Mouse (Mus musculus) liver, embryonic 13.5 days (tissue): Measurements from ENCODE around the gene Ak5. TPM values are rescaled to one million over a fixed set of nuclear protein-coding genes. Genes with fewer than 3 reads are reported as not detected.
"Not testable (repeated sequence)": the region's sequence is repeated elsewhere in the genome, so short reads cannot be mapped to it uniquely, and the experiment has no call there.

Source experiments
- ATAC-seq: fragments of 200-750 bp; cut with Nextera tagmentation; 2 replicates; pipeline ENCODE4 v1.8.0; 2017; ENCODE audit warnings: low read depth, mild to moderate bottlenecking, moderate number of reproducible peaks, moderate library complexity
- DNase-seq: peaks from one replicate; pipeline ENCODE4 v3.0.0; 2022
- H3K27ac ChIP-seq: fragments of 300-500 bp; sonication (generic); 2 replicates; pipeline ENCODE4 v1.5.1; 2015; ENCODE audit warnings: moderate library complexity, mild to moderate bottlenecking, inconsistent platforms
- H3K27me3 ChIP-seq: fragments of 300-500 bp; sonication (generic); 2 replicates; pipeline ENCODE4 v1.6.1; 2015; ENCODE audit warnings: mild to moderate bottlenecking, inconsistent platforms
- H3K36me3 ChIP-seq: fragments of 300-500 bp; sonication (generic); 2 replicates; pipeline ENCODE4 v1.6.1; 2015; ENCODE audit warnings: mild to moderate bottlenecking, inconsistent platforms
- H3K4me1 ChIP-seq: fragments of 300-500 bp; sonication (generic); replicated peaks from 2 replicates; pipeline ENCODE4 v1.6.1; 2015; ENCODE audit warnings: inconsistent platforms
- H3K4me2 ChIP-seq: fragments of 300-500 bp; sonication (generic); 2 replicates; pipeline ENCODE4 v1.6.1; 2015; ENCODE audit warnings: inconsistent platforms, mild to moderate bottlenecking, moderate library complexity
- H3K4me3 ChIP-seq: fragments of 300-500 bp; sonication (generic); replicated peaks from 2 replicates; pipeline ENCODE4 v1.5.1; 2015; ENCODE audit warnings: mild to moderate bottlenecking, inconsistent platforms
- H3K9ac ChIP-seq: fragments of 300-500 bp; sonication (generic); 2 replicates; pipeline ENCODE4 v1.6.1; 2015; ENCODE audit warnings: mild to moderate bottlenecking, inconsistent platforms
- H3K9me3 ChIP-seq: fragments of 300-500 bp; sonication (generic); replicated peaks from 2 replicates; pipeline ENCODE4 v1.6.1; 2016; ENCODE audit warnings: inconsistent platforms
- WGBS: fragments of 180-500 bp; shearing (Covaris S2); methylation state at CpG from one replicate; pipeline ENCODE4 v1.1.7; 2015; ENCODE audit not compliant: insufficient replicate concordance; 5-methylcytosine and 5-hydroxymethylcytosine counted together
- polyA plus RNA-seq: library from polyadenylated mRNA; unstranded; fragments of >200 nt; fragmentation: Nextera tagmentation; extraction: Ambion mirVana; gene quantifications from 2 replicates; pipeline ENCODE4 v1.2.1, GENCODE M21; 2015

The Ak5 gene
- polyA plus RNA-seq, 1 experiment from 2014 or later, result 0.30 TPM

- Histone ChIP-seq H3K36me3 (no peaks in the 10 kb centered on the region), H3K4me1 (no peaks in the 10 kb centered on the region), H3K9me3 (no peaks in the 10 kb centered on the region), H3K4me2 (no peak overlapping the region), H3K4me3 (no peak overlapping the region), H3K9ac (no peak overlapping the region), H3K27me3 (no peaks in the 10 kb centered on the region), H3K27ac (no peak overlapping the region)
- ATAC-seq (no peak), DNase-seq (no peak)
- 69% methylated on average over 8 of the region's 8 CpGs for WGBS
These were observed 82.0 kb downstream of the Ak5 start for GRCm38 (mm10) chr3:152586191-152586590.

- H3K9me3 ChIP-seq, result no peaks in the 10 kb centered on the region
- no peaks in the 10 kb centered on the region; the same call in 1 of the 2 replicates for H3K27me3 ChIP-seq
- no peaks in the 10 kb centered on the region for H3K36me3 ChIP-seq
- H3K4me2 ChIP-seq, result no peak overlapping the region
- no peaks in the 10 kb centered on the region for H3K4me1 ChIP-seq
- H3K27ac ChIP-seq, result no peak overlapping the region
- H3K4me3 ChIP-seq, result no peak overlapping the region
- DNase-seq (no peak), ATAC-seq (no peak)
- no peak overlapping the region for H3K9ac ChIP-seq
- 59% methylated on average over 6 of the region's 6 CpGs for WGBS
These were observed 82.6 kb downstream of the Ak5 start for GRCm38 (mm10) chr3:152585581-152585980.

- no peak overlapping the region for H3K4me3 ChIP-seq
- DNase-seq (no peak), ATAC-seq (no peak)
- H3K4me2 ChIP-seq, result no peak overlapping the region
- no peaks in the 10 kb centered on the region for H3K9me3 ChIP-seq
- H3K9ac ChIP-seq, result no peak overlapping the region
- no peaks in the 10 kb centered on the region for H3K36me3 ChIP-seq
- H3K27me3 ChIP-seq, result no peaks in the 10 kb centered on the region; the same call in 1 of the 2 replicates
- H3K4me1 ChIP-seq, result no peaks in the 10 kb centered on the region
- no peak overlapping the region for H3K27ac ChIP-seq
These were observed 85.1 kb downstream of the Ak5 start for GRCm38 (mm10) chr3:152583033-152583432.

- not testable (repeated sequence) for H3K9ac ChIP-seq, DNase-seq
These were observed 86.3 kb downstream of the Ak5 start for GRCm38 (mm10) chr3:152581853-152582252.

DNA sequence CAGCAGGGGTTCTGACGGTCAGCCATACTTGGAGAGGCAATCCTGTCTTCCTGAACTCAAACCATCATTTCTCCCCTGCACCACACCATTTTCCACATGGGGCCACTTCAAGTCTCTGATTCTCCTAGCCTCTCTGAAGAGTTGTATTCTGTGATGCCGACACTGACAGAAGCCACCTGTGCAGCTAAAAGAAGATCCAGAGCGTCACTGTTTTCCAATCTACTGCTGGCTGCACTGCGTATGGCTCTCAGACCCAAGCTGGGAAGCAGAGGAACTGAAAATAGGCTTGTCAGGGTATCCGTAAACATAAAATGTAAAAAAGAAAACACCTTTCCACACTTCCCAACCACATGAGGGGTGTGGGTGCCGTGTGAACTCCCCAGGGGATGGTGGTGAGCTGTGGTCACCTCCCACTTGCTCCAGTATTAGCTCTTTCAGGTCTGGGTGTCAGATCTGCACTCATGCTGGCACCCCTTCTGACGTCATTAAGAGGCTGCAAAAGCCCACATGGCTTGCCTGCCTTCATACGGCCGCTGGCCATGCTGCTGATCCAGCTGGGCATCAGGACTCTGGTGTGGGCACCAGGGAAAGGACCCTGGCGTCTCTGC is 88.1 kb downstream of the Ak5 start:
- Histone ChIP-seq H3K36me3 (no peaks in the 10 kb centered on the region), H3K27me3 (no peaks in the 10 kb centered on the region; the same call in 1 of the 2 replicates), H3K27ac (no peak overlapping the region), H3K4me2 (no peak overlapping the region), H3K4me1 (no peaks in the 10 kb centered on the region), H3K9me3 (no peaks in the 10 kb centered on the region), H3K9ac (no peak overlapping the region), H3K4me3 (no peak overlapping the region)
- no peak for DNase-seq
- 61% methylated on average over 10 of the region's 10 CpGs for WGBS
- no peak for ATAC-seq

More at GRCm38 (mm10) chr3:152581853-152582252, 86.3 kb downstream of the Ak5 start:
- not testable (repeated sequence) for H3K4me1 ChIP-seq, H3K4me3 ChIP-seq, H3K36me3 ChIP-seq, H3K4me2 ChIP-seq, H3K9me3 ChIP-seq, H3K27ac ChIP-seq, H3K27me3 ChIP-seq, ATAC-seq
- WGBS, result 70% methylated on average over 3 of the region's 3 CpGs

GRCm38 (mm10) chr3:152578282-152579228 is 89.6 kb downstream of the Ak5 start:
- H3K9me3 ChIP-seq, result no peaks in the 10 kb centered on the region
- no peaks in the 10 kb centered on the region for H3K4me1 ChIP-seq
- no peaks in the 10 kb centered on the region; the same call in 1 of the 2 replicates for H3K27me3 ChIP-seq
- H3K4me2 ChIP-seq, result no peak overlapping the region
- ATAC-seq (no peak), DNase-seq (no peak)
- H3K4me3 ChIP-seq, result no peak overlapping the region
- H3K27ac ChIP-seq, result no peak overlapping the region
- no peak overlapping the region for H3K9ac ChIP-seq
- WGBS, result 67% methylated on average over 26 of the region's 26 CpGs
- no peaks in the 10 kb centered on the region for H3K36me3 ChIP-seq

DNA sequence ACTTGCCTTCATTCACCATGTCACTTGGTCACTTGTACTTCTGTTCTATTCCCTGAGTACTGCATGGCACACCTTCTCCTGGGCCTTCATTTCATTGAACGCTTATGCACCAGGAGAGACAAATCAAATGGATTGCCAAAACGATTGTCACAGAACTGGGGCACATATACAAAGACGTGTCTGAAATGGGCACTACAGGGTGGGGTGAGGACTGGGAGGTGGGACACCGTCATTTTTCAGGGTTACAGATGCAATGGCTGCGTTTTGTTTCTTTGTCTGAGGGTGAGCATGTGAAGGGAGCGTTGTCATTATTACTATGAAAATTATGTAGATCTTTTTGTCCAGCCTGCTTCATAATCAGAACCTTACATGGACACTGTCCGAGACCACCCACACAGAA is 90.4 kb downstream of the Ak5 start:
- Histone ChIP-seq H3K9me3 (no peaks in the 10 kb centered on the region), H3K36me3 (no peaks in the 10 kb centered on the region), H3K9ac (no peak overlapping the region), H3K4me2 (no peak overlapping the region), H3K4me3 (no peak overlapping the region), H3K4me1 (no peaks in the 10 kb centered on the region), H3K27ac (no peak overlapping the region), H3K27me3 (no peaks in the 10 kb centered on the region; the same call in 1 of the 2 replicates)
- ATAC-seq, result no peak
- no peak for DNase-seq
- WGBS, result 72% methylated on average over 7 of the region's 7 CpGs

GRCm38 (mm10) chr3:152577273-152577672 is 90.9 kb downstream of the Ak5 start:
- no peak overlapping the region for H3K9ac ChIP-seq
- no peaks in the 10 kb centered on the region; the same call in 1 of the 2 replicates for H3K27me3 ChIP-seq
- no peaks in the 10 kb centered on the region for H3K4me1 ChIP-seq
- DNase-seq (no peak), ATAC-seq (no peak)
- no peak overlapping the region for H3K27ac ChIP-seq
- H3K4me2 ChIP-seq, result no peak overlapping the region
- WGBS, result 35% methylated on average over 1 of the region's 1 CpGs
- H3K36me3 ChIP-seq, result no peaks in the 10 kb centered on the region
- no peaks in the 10 kb centered on the region for H3K9me3 ChIP-seq
- no peak overlapping the region for H3K4me3 ChIP-seq

- no peak for DNase-seq
- 32% methylated on average over 6 of the region's 6 CpGs for WGBS
- H3K9ac ChIP-seq, result no peak overlapping the region
- H3K27ac ChIP-seq, result no peak overlapping the region
- H3K4me3 ChIP-seq, result no peak overlapping the region
- peaks cover 7% of the 10 kb centered on the region; the same call in 1 of the 2 replicates for H3K4me1 ChIP-seq
- H3K4me2 ChIP-seq, result no peak overlapping the region
- ATAC-seq, result no peak
- no peaks in the 10 kb centered on the region for H3K27me3 ChIP-seq
- no peaks in the 10 kb centered on the region for H3K36me3 ChIP-seq
- no peaks in the 10 kb centered on the region for H3K9me3 ChIP-seq
These were observed 98.9 kb downstream of the Ak5 start for GRCm38 (mm10) chr3:152569242-152569605.

DNA sequence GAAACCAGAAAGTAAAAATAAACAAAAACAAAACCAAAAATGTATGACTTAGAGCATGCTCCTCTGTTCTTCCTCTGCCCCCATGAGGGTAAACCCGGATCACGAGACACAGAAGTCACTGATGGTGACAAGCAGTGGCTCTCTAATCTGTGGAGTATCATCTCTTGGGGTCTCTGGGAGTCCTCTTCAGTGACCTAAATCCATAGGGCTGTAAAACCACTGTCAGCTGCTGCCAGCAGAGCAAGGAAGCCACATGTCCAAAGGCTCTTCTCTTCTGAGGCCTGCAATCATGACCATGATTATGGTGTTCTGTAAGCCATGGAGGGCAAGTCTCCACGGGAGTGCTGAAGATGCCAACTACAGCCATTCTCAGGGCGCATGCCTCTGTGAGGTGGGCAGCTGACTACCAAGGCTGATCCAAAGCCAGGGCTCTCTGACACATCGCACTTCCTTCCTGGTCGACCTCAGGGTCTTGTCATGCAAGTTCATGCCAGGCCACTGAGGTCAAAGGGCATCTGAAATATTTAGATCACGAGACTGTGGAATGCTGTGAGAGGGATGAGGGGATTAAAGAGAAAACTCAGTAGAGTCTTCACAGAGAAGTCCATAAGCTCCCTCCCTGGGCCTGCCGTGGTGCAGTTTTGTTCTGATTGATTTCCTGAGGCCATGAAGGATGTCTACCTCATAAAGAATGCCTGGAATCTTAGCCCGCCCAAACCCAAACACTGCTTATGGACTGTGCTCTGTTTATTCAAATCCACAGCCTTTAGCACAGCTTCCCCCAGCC is 99.5 kb downstream of the Ak5 start:
- ATAC-seq (peak; percentile 23; the same call in 1 of the 2 replicates), DNase-seq (no peak)

DNA sequence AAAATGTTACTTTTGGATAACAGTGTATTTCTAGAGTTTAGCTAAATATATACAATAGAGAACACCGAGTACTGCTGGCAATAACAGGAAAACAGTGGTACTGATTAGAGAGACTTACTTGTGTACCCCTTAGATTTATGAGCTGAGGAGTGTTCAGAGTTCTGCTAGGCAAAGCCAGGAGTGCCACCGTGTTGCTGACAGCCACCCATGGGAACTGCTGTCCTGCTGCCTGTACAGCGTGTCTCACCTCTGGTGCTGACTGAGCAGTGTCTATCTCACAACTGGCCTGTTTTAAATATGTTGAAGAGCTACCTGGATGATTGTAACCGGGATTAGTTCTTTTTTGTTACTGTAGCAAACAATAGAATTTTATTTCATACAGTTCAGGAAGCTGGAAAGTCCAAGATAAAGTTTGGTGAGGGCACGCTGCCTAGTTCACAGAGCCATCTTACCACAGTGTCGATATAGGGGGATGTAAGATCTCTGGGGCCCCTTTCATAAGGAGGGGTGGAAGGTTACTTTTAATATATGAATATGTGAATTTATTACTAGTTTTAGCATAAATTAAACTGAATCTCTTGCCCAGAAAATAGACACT is 103.5 kb downstream of the Ak5 start:
- no peak overlapping the region for H3K4me3 ChIP-seq
- no peak overlapping the region for H3K4me2 ChIP-seq
- H3K9me3 ChIP-seq, result no peaks in the 10 kb centered on the region
- no peak overlapping the region for H3K27ac ChIP-seq
- H3K36me3 ChIP-seq, result no peaks in the 10 kb centered on the region
- DNase-seq, result no peak
- H3K9ac ChIP-seq, result no peak overlapping the region
- H3K4me1 ChIP-seq, result peaks cover 10% of the 10 kb centered on the region
- 28% methylated on average over 6 of the region's 6 CpGs for WGBS
- H3K27me3 ChIP-seq, result no peaks in the 10 kb centered on the region
- no peak for ATAC-seq

More for the DNA sequence above, 99.5 kb downstream of the Ak5 start:
- Histone ChIP-seq H3K4me3 (no peak overlapping the region), H3K27me3 (no peaks in the 10 kb centered on the region), H3K36me3 (no peaks in the 10 kb centered on the region), H3K4me1 (peaks cover 7% of the 10 kb centered on the region; the same call in 1 of the 2 replicates), H3K27ac (no peak overlapping the region; the same call in 1 of the 2 replicates), H3K4me2 (no peak overlapping the region), H3K9ac (no peak overlapping the region), H3K9me3 (no peaks in the 10 kb centered on the region)
- WGBS, result 46% methylated on average over 9 of the region's 9 CpGs
